Mouse (Mus musculus) hindbrain, postnatal 0 days (tissue): ENCODE results near the gene Dbi. TPM values are rescaled to one million over a fixed set of nuclear protein-coding genes. Genes with fewer than 3 reads are reported as not detected.

ENCODE experiments used
- ATAC-seq: fragments of 200-750 bp; cut with Nextera tagmentation; 2 replicates; pipeline ENCODE4 v1.8.0; 2017; ENCODE audit warnings: mild to moderate bottlenecking, moderate TSS enrichment, moderate library complexity
- DNase-seq: peaks from one replicate; pipeline ENCODE4 v3.0.0-alpha.2; 2015; ENCODE audit warnings: low spot score
- H3K27ac ChIP-seq: fragments of 300-500 bp; sonication (generic); 2 replicates; pipeline ENCODE4 v1.5.1; 2014; ENCODE audit warnings: mild to moderate bottlenecking
- H3K27me3 ChIP-seq: fragments of 300-500 bp; sonication (generic); 2 replicates; pipeline ENCODE4 v1.6.1; 2014; ENCODE audit warnings: low read length, mixed read lengths; ENCODE audit not compliant: insufficient read depth
- H3K36me3 ChIP-seq: fragments of 300-500 bp; sonication (generic); 2 replicates; pipeline ENCODE4 v1.6.1; 2014; ENCODE audit warnings: low read length, mixed read lengths; ENCODE audit not compliant: insufficient read depth
- H3K4me1 ChIP-seq: fragments of 300-500 bp; sonication (generic); 2 replicates; pipeline ENCODE4 v1.6.1; 2014; ENCODE audit warnings: antibody characterized with exemption, low read length, mixed read lengths; ENCODE audit not compliant: insufficient read depth
- H3K4me2 ChIP-seq: fragments of 300-500 bp; sonication (generic); 2 replicates; pipeline ENCODE4 v1.6.1; 2014; ENCODE audit warnings: low read depth, mild to moderate bottlenecking, low read length, moderate library complexity, mixed read lengths
- H3K4me3 ChIP-seq: fragments of 300-500 bp; sonication (generic); 2 replicates; pipeline ENCODE4 v1.5.1; 2014; ENCODE audit warnings: low read length
- H3K9ac ChIP-seq: fragments of 300-500 bp; sonication (generic); replicated peaks from 2 replicates; pipeline ENCODE4 v1.6.1; 2014; ENCODE audit warnings: mild to moderate bottlenecking, low read length, moderate library complexity, mixed read lengths
- H3K9me3 ChIP-seq: fragments of 300-500 bp; sonication (generic); 2 replicates; pipeline ENCODE4 v1.6.1; 2016; ENCODE audit warnings: low read length, mixed read lengths
- CTCF ChIP-seq: IDR thresholded peaks from 2 replicates; pipeline ENCODE4 v1.5.1; 2016; ENCODE audit warnings: antibody characterized with exemption, control low read depth, low read depth
- WGBS: fragments of 180-500 bp; shearing (Covaris S2); extraction: QIAGEN DNeasy Blood & Tissue Kit; methylation state at CpG from one replicate; pipeline ENCODE4 v1.1.7; 2014; 5-methylcytosine and 5-hydroxymethylcytosine counted together
- polyA plus RNA-seq: library from polyadenylated mRNA; unstranded; fragments of >200 nt; fragmentation: Nextera tagmentation; extraction: Ambion mirVana; gene quantifications from 2 replicates; pipeline ENCODE4 v1.2.1, GENCODE M21; 2015
- total RNA-seq: library from RNA; depleted of rRNA; stranded (reverse); fragments of >200 nt; gene quantifications from 2 replicates; pipeline ENCODE4 v1.2.3, GENCODE M21; 2014

Dbi gene
- total and polyA plus RNA-seq, 2 experiments from 2014 or later, result 529 to 2,773 TPM

DNA sequence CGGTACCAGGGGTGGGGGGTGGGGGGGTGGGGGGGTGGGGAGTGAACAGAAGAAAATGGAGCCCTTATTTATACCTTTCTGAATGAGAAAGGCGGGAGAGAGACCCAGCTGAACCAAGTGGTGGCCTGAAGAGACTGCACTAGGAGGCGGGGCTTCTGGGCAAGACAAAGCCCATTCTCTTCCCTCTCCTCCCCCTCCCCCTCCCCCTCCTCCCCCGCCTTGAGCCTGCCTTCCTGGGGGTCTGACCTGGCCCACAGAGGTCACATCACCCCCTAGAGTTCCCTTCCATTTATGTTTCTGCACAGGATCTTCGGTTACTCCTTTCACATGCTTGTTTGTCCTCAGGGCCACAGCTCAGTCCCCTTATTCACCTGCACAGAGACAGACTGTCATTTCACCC is 31.7 kb downstream of the Dbi start:
- Histone ChIP-seq H3K27ac (no peak overlapping the region), H3K36me3 (no peaks in the 10 kb centered on the region), H3K27me3 (no peaks in the 10 kb centered on the region), H3K9ac (no peak overlapping the region), H3K9me3 (no peaks in the 10 kb centered on the region), H3K4me2 (no peak overlapping the region), H3K4me1 (no peaks in the 10 kb centered on the region), H3K4me3 (no peak overlapping the region)
- ATAC-seq (no peak), DNase-seq (no peak)
- 7% methylated on average over 4 of the region's 5 CpGs for WGBS
- TF ChIP-seq CTCF, result no peak

DNA sequence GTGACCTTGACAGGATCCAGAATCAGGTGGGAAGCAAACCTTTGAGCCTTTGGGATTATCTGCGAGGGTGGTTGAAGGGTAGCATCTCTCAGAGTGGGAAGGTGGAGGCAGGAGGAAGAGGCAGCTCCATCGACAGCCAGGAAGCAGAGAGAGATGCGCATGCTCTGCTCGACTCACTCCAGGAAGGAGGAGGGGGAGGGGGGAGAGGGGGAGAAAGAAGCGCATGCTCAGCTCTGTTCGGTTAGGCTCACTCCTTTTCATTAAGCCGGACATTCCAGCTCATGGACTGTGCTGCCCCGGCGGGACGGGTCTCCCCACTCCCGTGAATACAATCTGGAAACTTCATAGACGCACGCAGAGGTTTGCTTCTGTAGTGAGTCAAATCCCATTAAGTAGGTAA is 34.2 kb downstream of the Dbi start:
- Histone ChIP-seq H3K4me2 (no peak overlapping the region), H3K9me3 (no peaks in the 10 kb centered on the region), H3K27me3 (no peaks in the 10 kb centered on the region), H3K4me3 (no peak overlapping the region), H3K4me1 (no peaks in the 10 kb centered on the region), H3K27ac (no peak overlapping the region), H3K36me3 (no peaks in the 10 kb centered on the region), H3K9ac (no peak overlapping the region)
- no peak for TF ChIP-seq CTCF
- 64% methylated on average over 13 of the region's 13 CpGs for WGBS
- no peak for ATAC-seq
- no peak for DNase-seq

DNA sequence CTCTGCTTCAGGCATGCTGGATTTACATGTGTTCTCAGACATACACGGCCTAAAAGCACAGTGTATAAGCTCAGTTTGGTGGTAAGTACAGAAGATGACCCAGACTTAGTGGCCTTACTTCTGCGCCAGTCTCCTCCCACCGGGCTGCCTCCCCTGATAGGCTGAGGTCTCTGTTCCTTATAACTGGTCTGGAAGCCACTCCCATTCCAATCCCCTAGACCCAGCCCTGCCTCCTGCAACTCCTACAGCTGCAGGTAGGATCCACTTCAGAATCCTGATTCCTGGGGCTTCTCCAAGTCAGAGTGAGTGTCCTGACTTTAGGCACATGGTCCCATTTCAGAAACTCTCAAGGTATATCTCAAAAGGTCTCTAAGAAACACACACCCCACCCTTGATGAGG is 35.2 kb downstream of the Dbi start:
- Histone ChIP-seq H3K36me3 (no peaks in the 10 kb centered on the region), H3K9ac (no peak overlapping the region), H3K9me3 (no peaks in the 10 kb centered on the region), H3K27me3 (no peaks in the 10 kb centered on the region), H3K27ac (no peak overlapping the region), H3K4me1 (no peaks in the 10 kb centered on the region), H3K4me2 (no peak overlapping the region), H3K4me3 (no peak overlapping the region)
- no peak for TF ChIP-seq CTCF
- ATAC-seq (no peak), DNase-seq (no peak)
- 66% methylated on average over 3 of the region's 3 CpGs for WGBS

- no peaks in the 10 kb centered on the region for H3K36me3 ChIP-seq
- ATAC-seq (no peak), DNase-seq (no peak)
- no peak overlapping the region for H3K9ac ChIP-seq
- H3K4me2 ChIP-seq, result no peak overlapping the region
- H3K4me1 ChIP-seq, result no peaks in the 10 kb centered on the region
- H3K27ac ChIP-seq, result no peak overlapping the region
- no peak for TF ChIP-seq CTCF
- WGBS, result 57% methylated on average over 5 of the region's 5 CpGs
- no peak overlapping the region for H3K4me3 ChIP-seq
- H3K27me3 ChIP-seq, result no peaks in the 10 kb centered on the region
- H3K9me3 ChIP-seq, result no peaks in the 10 kb centered on the region
Observed at GRCm38 (mm10) chr1:120083921-120084517, 36.9 kb downstream of the Dbi start.

- Histone ChIP-seq H3K4me2 (no peak overlapping the region), H3K4me3 (no peak overlapping the region), H3K27ac (no peak overlapping the region), H3K9me3 (no peaks in the 10 kb centered on the region), H3K9ac (no peak overlapping the region), H3K27me3 (no peaks in the 10 kb centered on the region), H3K36me3 (no peaks in the 10 kb centered on the region), H3K4me1 (no peaks in the 10 kb centered on the region)
- DNase-seq (no peak), ATAC-seq (no peak)
- no peak for TF ChIP-seq CTCF
- WGBS, result 42% methylated on average over 7 of the region's 7 CpGs
Observed at GRCm38 (mm10) chr1:120082957-120083585, 37.8 kb downstream of the Dbi start.

- Histone ChIP-seq H3K9me3 (no peaks in the 10 kb centered on the region), H3K27me3 (no peaks in the 10 kb centered on the region), H3K4me2 (no peak overlapping the region), H3K4me3 (no peak overlapping the region), H3K27ac (no peak overlapping the region), H3K36me3 (no peaks in the 10 kb centered on the region), H3K9ac (no peak overlapping the region), H3K4me1 (no peaks in the 10 kb centered on the region)
- no peak for ATAC-seq
- TF ChIP-seq CTCF, result no peak
- WGBS, result 88% methylated on average over 1 of the region's 1 CpGs
- DNase-seq, result no peak
Observed at GRCm38 (mm10) chr1:120080632-120081031, 40.2 kb downstream of the Dbi start.

- Histone ChIP-seq H3K27ac (no peak overlapping the region), H3K27me3 (no peaks in the 10 kb centered on the region), H3K4me1 (peaks cover 6% of the 10 kb centered on the region; the same call in 1 of the 2 replicates), H3K4me2 (no peak overlapping the region), H3K36me3 (no peaks in the 10 kb centered on the region), H3K9me3 (no peaks in the 10 kb centered on the region), H3K4me3 (no peak overlapping the region), H3K9ac (no peak overlapping the region)
- TF ChIP-seq CTCF, result no peak
- no peak for ATAC-seq
- WGBS, result 21% methylated on average over 9 of the region's 9 CpGs
- DNase-seq, result no peak
Observed at GRCm38 (mm10) chr1:120077746-120078410, 43.0 kb downstream of the Dbi start.
